Mouse (Mus musculus) adrenal gland, adult 8-10 months (tissue): ENCODE results near the gene Ttll8. TPM values are rescaled to one million over a fixed set of nuclear protein-coding genes. Genes with fewer than 3 reads are reported as not detected.

ENCODE experiments used
- total RNA-seq, 4 experiments: library from RNA; stranded (reverse); gene quantifications; 2 replicates each; pipeline ENCODE4 v1.2.4; 2022

The Ttll8 gene
- total RNA-seq, 4 experiments from 2014 or later, result not detected

Other genes with a start within 250 kb of the Ttll8 start
- gene Brd1, start 220.2 kb downstream of the Ttll8 start, total RNA-seq, result 10 to 100 TPM; 45.7 to 74.5 (median 60.5) TPM
- 1 to 10 TPM; 8.5 to 9.8 (median 9.3) TPM for gene Zbed4, start 202.8 kb downstream of the Ttll8 start, total RNA-seq
- gene Alg12, start 135.1 kb downstream of the Ttll8 start, total RNA-seq, result 10 to 100 TPM; 19.3 to 22.3 (median 20.3) TPM
- 10 to 100 TPM; 40.3 to 51.5 (median 49.2) TPM for gene Creld2, start 134.8 kb downstream of the Ttll8 start, total RNA-seq
- 100 to 1,000 TPM in 1 of 4 experiments, 10 to 100 TPM in 3; 62.7 to 164 (median 75.8) TPM for gene Pim3, start 92.2 kb downstream of the Ttll8 start, total RNA-seq
- gene Mlc1, start 24.6 kb upstream of the Ttll8 start, total RNA-seq, result under 1 TPM in 2 of 4 experiments, not detected in 2; 0.16 to 0.17 TPM
- not detected for gene Mov10l1, start 28.5 kb upstream of the Ttll8 start, total RNA-seq
- 1 to 10 TPM in 3 of 4 experiments, under 1 TPM in 1; 0.78 to 2.4 (median 1.7) TPM for gene Panx2, start 105.3 kb upstream of the Ttll8 start, total RNA-seq
- 10 to 100 TPM; 37.0 to 49.0 (median 43.7) TPM for gene Trabd, start 120.7 kb upstream of the Ttll8 start, total RNA-seq
- 10 to 100 TPM; 44.0 to 52.1 (median 46.1) TPM for gene Selenoo, start 134.7 kb upstream of the Ttll8 start, total RNA-seq
- gene Tubgcp6, start 168.7 kb upstream of the Ttll8 start, total RNA-seq, result 10 to 100 TPM; 16.0 to 24.6 (median 20.3) TPM
- 10 to 100 TPM; 13.2 to 23.1 (median 18.0) TPM for gene Hdac10, start 174.3 kb upstream of the Ttll8 start, total RNA-seq
- 10 to 100 TPM; 10.5 to 22.7 (median 14.3) TPM for gene Mapk12, start 186.3 kb upstream of the Ttll8 start, total RNA-seq
- 1 to 10 TPM; 4.6 to 7.7 (median 6.3) TPM for gene Mapk11, start 195.2 kb upstream of the Ttll8 start, total RNA-seq
- gene Plxnb2, start 226.4 kb upstream of the Ttll8 start, total RNA-seq, result 100 to 1,000 TPM; 153 to 177 (median 157) TPM
- 10 to 100 TPM in 1 of 4 experiments, 1 to 10 TPM in 3; 6.9 to 13.2 (median 8.9) TPM for gene Dennd6b, start 242.1 kb upstream of the Ttll8 start, total RNA-seq